Mouse (Mus musculus): ENCODE results near the gene Crocc2. TPM values are rescaled to one million over a fixed set of nuclear protein-coding genes. Genes with fewer than 3 reads are reported as not detected.

The Crocc2 gene
- total and polyA plus RNA-seq, 3 experiments: not detected

- no peak overlapping the region for H3K4me3 ChIP-seq (replicated peaks in 1 of 3; ENCODE audit: low read depth in 2 of 3, low read length in 2 of 3, poor library complexity in 1 of 3)
- dilution Hi-C loops (cut with MboI; ENCODE audit: extremely low pct_ligation_motif_present, extremely low pct_unique_long_range_greater_than_20kb, low sequenced_read_pairs): no loop called here
These were observed 8.7 kb upstream of the Crocc2 start for GRCm38 (mm10) chr1:93159566-93160500.

DNA sequence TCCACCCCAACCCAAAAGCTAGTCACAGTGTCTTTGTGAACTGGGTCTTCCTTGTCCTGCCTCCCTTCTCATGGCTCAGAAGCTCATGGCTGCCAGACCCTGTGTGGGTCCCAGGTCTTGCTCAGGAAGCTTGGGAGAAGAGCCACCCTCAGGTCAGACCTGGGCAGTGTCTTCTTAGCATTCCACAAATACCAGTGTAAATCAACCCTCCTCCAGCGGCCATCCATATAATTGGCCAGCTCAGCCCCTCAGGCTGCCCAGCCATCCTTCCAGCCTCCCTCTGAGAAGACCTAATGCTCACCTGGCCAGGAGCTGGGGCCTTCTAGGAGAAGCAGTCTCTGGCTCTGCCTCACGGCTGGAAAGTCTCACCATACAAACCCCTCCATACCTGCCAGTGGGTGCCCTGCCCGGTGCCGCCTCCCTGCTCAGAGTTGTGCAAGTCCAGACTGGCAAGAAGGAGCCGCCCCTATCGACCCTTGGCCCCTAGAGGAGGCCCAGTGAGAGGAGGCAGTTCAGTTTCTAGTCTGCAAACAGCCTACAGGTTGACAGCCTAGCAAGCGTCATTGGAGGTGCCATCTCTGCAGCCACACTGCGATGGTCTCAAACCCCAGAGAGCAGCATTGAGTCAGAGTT is 7.9 kb upstream of the Crocc2 start, which contains the start of gene 2310007B03Rik:
2310007B03Rik (minus strand) TSS at position 448 of the 633 bp plus-strand sequence.
- no peak within 1 kb of the TSS for H3K27ac ChIP-seq (ENCODE audit: insufficient read depth, low read depth)
- peaks cover 96% of the 10 kb centered on the region for H3K27me3 ChIP-seq (replicated peaks)
- H3K79me2 ChIP-seq (replicated peaks; ENCODE audit: control insufficient read depth, extremely low read depth, insufficient read depth, poor library complexity, severe bottlenecking): no peaks in the 10 kb centered on the region
- TF ChIP-seq NELFE (IDR thresholded peaks at IDR 0.05; ENCODE audit: low read depth, low read length): no peak
- TF ChIP-seq BHLHE40 (IDR thresholded peaks at IDR 0.05; ENCODE audit: low read depth, low read length): no peak
- TF ChIP-seq POLR2A (IDR thresholded peaks at IDR 0.05; ENCODE audit: low read depth, low read length): no peak
- TF ChIP-seq RAD21 (IDR thresholded peaks at IDR 0.05; ENCODE audit: low read depth, low read length): no peak
- TF ChIP-seq KAT2A (IDR thresholded peaks at IDR 0.05; ENCODE audit: insufficient replicate concordance, low read length): no peak
- no peak for TF ChIP-seq MAFK (IDR thresholded peaks at IDR 0.05; ENCODE audit: insufficient replicate concordance, low read length)
- TF ChIP-seq RCOR1 (conservative IDR thresholded peaks at IDR 0.05; ENCODE audit: low read depth, low read length): no peak
- no peak within 1 kb of the TSS for H3K4me2 ChIP-seq (ENCODE audit: insufficient read depth, low read depth, poor library complexity, severe bottlenecking)
- in situ Hi-C loops (cut with MboI; ENCODE audit: low pct_ligation_motif_present, low pct_unique_long_range_greater_than_20kb, low sequenced_read_pairs) (no loop called here), dilution Hi-C loops (cut with MboI; ENCODE audit: extremely low pct_ligation_motif_present, extremely low pct_unique_long_range_greater_than_20kb, low sequenced_read_pairs) (no loop called here)
- no peak within 1 kb of the TSS for H3K9ac ChIP-seq (ENCODE audit: insufficient read depth, low read depth)
- H3K9me3 ChIP-seq (replicated peaks; ENCODE audit: low read length): no peaks in the 10 kb centered on the region
- H3K4me3 ChIP-seq (replicated peaks in 1 of 3; ENCODE audit: low read depth in 2 of 3, low read length in 2 of 3, poor library complexity in 1 of 3): no peak within 1 kb of the TSS
- no peaks in the 10 kb centered on the region for H3K36me3 ChIP-seq (replicated peaks in 1 of 2; ENCODE audit: control insufficient read depth in 1 of 2, insufficient read depth in 1 of 2, low read length in 1 of 2)
- H3K4me1 ChIP-seq (ENCODE audit: control insufficient read depth in 1 of 2, insufficient read depth in 2 of 2): peaks cover 0 to 6% of the 10 kb centered on the region in 2 experiments; a peak in 1 of 4 replicates
- DNase-seq (ENCODE audit: extremely low read depth): no peak

More at GRCm38 (mm10) chr1:93159566-93160500, 8.7 kb upstream of the Crocc2 start:
- in situ Hi-C loops (cut with MboI; ENCODE audit: low pct_ligation_motif_present, low pct_unique_long_range_greater_than_20kb, low sequenced_read_pairs): no loop called here
- Histone ChIP-seq H3K79me2 (replicated peaks; ENCODE audit: control insufficient read depth, extremely low read depth, insufficient read depth, poor library complexity, severe bottlenecking) (no peaks in the 10 kb centered on the region), H3K27me3 (replicated peaks) (peaks cover 95% of the 10 kb centered on the region), H3K4me1 (ENCODE audit: control insufficient read depth in 1 of 2, insufficient read depth in 2 of 2) (peaks cover 6 to 12% of the 10 kb centered on the region in 2 experiments), H3K9me3 (replicated peaks; ENCODE audit: low read length) (no peaks in the 10 kb centered on the region), H3K9ac (ENCODE audit: insufficient read depth, low read depth) (no peak overlapping the region), H3K4me2 (ENCODE audit: insufficient read depth, low read depth, poor library complexity, severe bottlenecking) (no peak overlapping the region), H3K36me3 (replicated peaks in 1 of 2; ENCODE audit: control insufficient read depth in 1 of 2, insufficient read depth in 1 of 2, low read length in 1 of 2) (no peaks in the 10 kb centered on the region), H3K27ac (ENCODE audit: insufficient read depth, low read depth) (no peak overlapping the region)
- DNase-seq (ENCODE audit: extremely low read depth): no peak
- TF ChIP-seq MYC (IDR thresholded peaks at IDR 0.05; ENCODE audit: low read depth, low read length): no peak

DNA sequence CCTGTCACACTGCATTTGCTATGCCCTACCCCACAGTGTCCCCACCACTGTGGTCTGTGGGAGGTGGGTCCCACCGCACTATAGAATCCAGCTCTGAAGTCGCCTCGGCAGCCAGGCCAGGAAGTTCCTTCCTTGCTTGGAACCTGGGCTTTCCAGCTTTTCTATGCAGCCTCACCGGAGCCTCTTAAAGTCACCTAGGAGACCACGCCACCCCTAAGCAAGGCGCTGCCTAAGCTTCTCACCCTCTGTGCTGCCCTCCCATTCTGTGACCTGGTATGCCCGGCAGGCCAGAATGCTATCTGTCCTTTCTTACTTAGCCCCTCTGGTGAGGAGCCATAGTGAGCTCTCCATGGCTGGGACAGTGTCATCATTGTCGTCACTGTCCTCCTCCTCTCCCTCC is 7.2 kb upstream of the Crocc2 start:
- Histone ChIP-seq H3K27me3 (replicated peaks) (peaks cover 95% of the 10 kb centered on the region), H3K36me3 (replicated peaks in 1 of 2; ENCODE audit: control insufficient read depth in 1 of 2, insufficient read depth in 1 of 2, low read length in 1 of 2) (no peaks in the 10 kb centered on the region), H3K4me2 (ENCODE audit: insufficient read depth, low read depth, poor library complexity, severe bottlenecking) (no peak overlapping the region), H3K4me3 (replicated peaks in 1 of 3; ENCODE audit: low read depth in 2 of 3, low read length in 2 of 3, poor library complexity in 1 of 3) (no peak overlapping the region), H3K79me2 (replicated peaks; ENCODE audit: control insufficient read depth, extremely low read depth, insufficient read depth, poor library complexity, severe bottlenecking) (no peaks in the 10 kb centered on the region), H3K9ac (ENCODE audit: insufficient read depth, low read depth) (no peak overlapping the region), H3K9me3 (replicated peaks; ENCODE audit: low read length) (no peaks in the 10 kb centered on the region), H3K27ac (ENCODE audit: insufficient read depth, low read depth) (no peak overlapping the region), H3K4me1 (ENCODE audit: control insufficient read depth in 1 of 2, insufficient read depth in 2 of 2) (peaks cover 0 to 6% of the 10 kb centered on the region in 2 experiments; a peak in 1 of 4 replicates)
- dilution Hi-C loops (cut with MboI; ENCODE audit: extremely low pct_ligation_motif_present, extremely low pct_unique_long_range_greater_than_20kb, low sequenced_read_pairs) (no loop called here), in situ Hi-C loops (cut with MboI; ENCODE audit: low pct_ligation_motif_present, low pct_unique_long_range_greater_than_20kb, low sequenced_read_pairs) (no loop called here)
- DNase-seq (ENCODE audit: extremely low read depth): no peak
- no peak for TF ChIP-seq NRF1 (IDR thresholded peaks at IDR 0.05; ENCODE audit: low read depth, low read length)
